Mouse (Mus musculus) ES-E14 (cell line): ENCODE measurements around the gene Map4k5. TPM values are rescaled to one million over a fixed set of nuclear protein-coding genes. Genes with fewer than 3 reads are reported as not detected.

Experiments used
- DNase-seq: peaks from one replicate; pipeline ENCODE4 v3.0.0-alpha.2; 2013; ENCODE audit warnings: low read depth, low spot score
- H3K27ac ChIP-seq: 2 replicates; pipeline ENCODE4 v1.5.1; 2012; ENCODE audit warnings: low read depth, mild to moderate bottlenecking, low read length, moderate library complexity, mixed read lengths; ENCODE audit not compliant: poor library complexity, insufficient read depth, severe bottlenecking
- H3K36me3 ChIP-seq: 2 replicates; pipeline ENCODE4 v1.6.1; 2012; ENCODE audit warnings: mild to moderate bottlenecking, low read length, moderate library complexity, mixed read lengths; ENCODE audit not compliant: control insufficient read depth, poor library complexity, insufficient read depth, severe bottlenecking
- H3K4me1 ChIP-seq, 2 experiments: fragments of 150-350 bp in 1 of 2; sonication (generic) in 1 of 2; 2 replicates each; pipeline ENCODE4 v1.6.1; 2012; ENCODE audit warnings: low read length in 2 of 2, mild to moderate bottlenecking in 1 of 2, mixed read lengths in 1 of 2; ENCODE audit not compliant: control insufficient read depth in 2 of 2, insufficient read depth in 2 of 2, poor library complexity in 1 of 2
- H3K4me3 ChIP-seq, 2 experiments: fragments of 150-350 bp in 1 of 2; sonication (generic) in 1 of 2; 2 replicates each; pipeline ENCODE4 v1.5.1; 2012; ENCODE audit warnings: low read length in 2 of 2, low read depth in 1 of 2, mild to moderate bottlenecking in 1 of 2, mixed read lengths in 1 of 2; ENCODE audit not compliant: insufficient read depth in 1 of 2, poor library complexity in 1 of 2, severe bottlenecking in 1 of 2
- H3K9ac ChIP-seq: 2 replicates; pipeline ENCODE4 v1.6.1; 2012; ENCODE audit warnings: low read depth, mild to moderate bottlenecking, low read length, mixed read lengths; ENCODE audit not compliant: poor library complexity, insufficient read depth, severe bottlenecking
- H3K9me3 ChIP-seq: fragments of 150-350 bp; sonication (generic); 2 replicates; pipeline ENCODE4 v1.6.1; 2012; ENCODE audit warnings: low read depth, mild to moderate bottlenecking, low read length; ENCODE audit not compliant: control insufficient read depth, insufficient read depth
- CHD2 ChIP-seq: IDR thresholded peaks from 2 replicates; pipeline ENCODE4 v1.6.1; 2014; ENCODE audit warnings: mild to moderate bottlenecking, low read depth, low read length, inconsistent platforms
- HCFC1 ChIP-seq: IDR thresholded peaks from 2 replicates; pipeline ENCODE4 v1.6.1; 2012; ENCODE audit warnings: low read length, inconsistent platforms, borderline replicate concordance; ENCODE audit not compliant: insufficient read depth
- MAFK ChIP-seq: IDR thresholded peaks from 2 replicates; pipeline ENCODE4 v1.6.1; 2014; ENCODE audit warnings: mild to moderate bottlenecking, low read depth, low read length, inconsistent platforms; ENCODE audit not compliant: insufficient read depth
- ZC3H11A ChIP-seq: IDR thresholded peaks from 2 replicates; pipeline ENCODE4 v1.6.1; 2012; ENCODE audit warnings: low read depth, mild to moderate bottlenecking, inconsistent platforms, low read length, borderline replicate concordance
- ZNF384 ChIP-seq: IDR thresholded peaks from 2 replicates; pipeline ENCODE4 v1.6.1; 2012; ENCODE audit warnings: low read depth, low read length, inconsistent platforms
- in situ Hi-C, 2 experiments: fragments of 600-800 bp; cut with MboI; formaldehyde crosslinking; loops; one replicate each; pipeline ENCODE4 v1.15.1; 2025; ENCODE audit warnings: low sequenced_read_pairs in 2 of 2, inconsistent platforms in 1 of 2; ENCODE audit not compliant: unreplicated experiment in 2 of 2
- total RNA-seq: library from RNA; depleted of rRNA; stranded (reverse); fragments of 300-350 nt; gene quantifications from 2 replicates; pipeline ENCODE4 v1.2.3, GENCODE M21; 2012

Map4k5 gene
- total RNA-seq, 1 experiment = 29.8 TPM

GRCm38 (mm10) chr12:69759267-69759885, 133.6 kb downstream of the Map4k5 start:
- in situ Hi-C loops = no loop called here
- H3K4me1 ChIP-seq = peaks cover 3 to 4% of the 10 kb centered on the region in 2 experiments; a peak in 3 of 4 replicates
- H3K36me3 ChIP-seq = no peaks in the 10 kb centered on the region
- H3K9ac ChIP-seq = no peak overlapping the region
- no peak overlapping the region for H3K4me3 ChIP-seq
- DNase-seq = no peak
- H3K9me3 ChIP-seq = no peaks in the 10 kb centered on the region
- TF ChIP-seq HCFC1 (no peak), ZC3H11A (no peak), ZNF384 (no peak), CHD2 (no peak), MAFK (no peak)
- no peak overlapping the region for H3K27ac ChIP-seq

GRCm38 (mm10) chr12:69758221-69759185, 134.5 kb downstream of the Map4k5 start:
- TF ChIP-seq CHD2 (no peak), ZNF384 (no peak), ZC3H11A (no peak), MAFK (no peak), HCFC1 (no peak)
- Histone ChIP-seq H3K9me3 (no peaks in the 10 kb centered on the region), H3K36me3 (no peaks in the 10 kb centered on the region), H3K9ac (no peak overlapping the region), H3K27ac (no peak overlapping the region), H3K4me3 (peak overlapping the region in 1 of 2 experiments; percentile 31; a peak in 1 of 4 replicates), H3K4me1 (peaks cover 3 to 4% of the 10 kb centered on the region in 2 experiments; a peak in 3 of 4 replicates)
- in situ Hi-C loops = no loop called here
- no peak for DNase-seq

- no peak overlapping the region for H3K27ac ChIP-seq
- H3K9me3 ChIP-seq = no peaks in the 10 kb centered on the region
- peak overlapping the region; percentile 16; the same call in 1 of the 2 replicates for H3K9ac ChIP-seq
- H3K36me3 ChIP-seq = no peaks in the 10 kb centered on the region
- no peak for TF ChIP-seq ZC3H11A
- no peak for TF ChIP-seq MAFK
- TF ChIP-seq HCFC1 = no peak
- TF ChIP-seq CHD2 = no peak
- TF ChIP-seq ZNF384 = no peak
- H3K4me1 ChIP-seq = peaks cover 3 to 4% of the 10 kb centered on the region in 2 experiments; a peak in 3 of 4 replicates
- DNase-seq = peak; percentile 63
- 0 out of 4 replicates have a peak overlapping the region, but pooled peaks of 1 of the 2 experiments have one; percentile 31 for H3K4me3 ChIP-seq
- in situ Hi-C loops = no loop called here
Observed at GRCm38 (mm10) chr12:69757418-69758141, 135.4 kb downstream of the Map4k5 start.

- in situ Hi-C loops = no loop called here
Observed at GRCm38 (mm10) chr12:69756015-69756414, 137.0 kb downstream of the Map4k5 start.

More at GRCm38 (mm10) chr12:69756015-69756414, 137.0 kb downstream of the Map4k5 start:
- peaks cover 6 to 12% of the 10 kb centered on the region in 2 experiments; a peak in 3 of 4 replicates for H3K4me1 ChIP-seq
- no peak overlapping the region for H3K4me3 ChIP-seq
- H3K36me3 ChIP-seq = no peaks in the 10 kb centered on the region
- no peak overlapping the region for H3K27ac ChIP-seq
- H3K9ac ChIP-seq = no peak overlapping the region
- no peaks in the 10 kb centered on the region for H3K9me3 ChIP-seq
- DNase-seq = no peak
- TF ChIP-seq HCFC1 (no peak), ZNF384 (no peak)
